Mouse (Mus musculus): ENCODE results near the gene Irx1. TPM values are rescaled to one million over a fixed set of nuclear protein-coding genes. Genes with fewer than 3 reads are reported as not detected.

Gene Irx1
- polyA plus RNA-seq, 1 experiment, result 1.8 TPM

GRCm38 (mm10) chr13:71957147-71957546, 6.4 kb downstream of the Irx1 start:
- Histone ChIP-seq H3K4me1 (ENCODE audit: control insufficient read depth, insufficient read depth, low read length) (no peaks in the 10 kb centered on the region), H3K4me3 (replicated peaks; ENCODE audit: control insufficient read depth, low read depth, low read length) (no peak overlapping the region), H3K27ac (ENCODE audit: control insufficient read depth, insufficient read depth, low read depth, low read length, poor library complexity) (no peak overlapping the region)
- WGBS, result 9% methylated on average over 18 of the region's 18 CpGs
- TF ChIP-seq CTCF (IDR thresholded peaks at IDR 0.05; ENCODE audit: control insufficient read depth, insufficient read depth, low read length) (no peak), POLR2A (IDR thresholded peaks at IDR 0.05; ENCODE audit: borderline replicate concordance, control insufficient read depth, low read depth, low read length) (no peak)

- 3% methylated on average over 9 of the region's 9 CpGs for WGBS
- Histone ChIP-seq H3K4me3 (replicated peaks; ENCODE audit: control insufficient read depth, low read depth, low read length) (no peak overlapping the region), H3K4me1 (ENCODE audit: control insufficient read depth, insufficient read depth, low read length) (no peaks in the 10 kb centered on the region), H3K27ac (ENCODE audit: control insufficient read depth, insufficient read depth, low read depth, low read length, poor library complexity) (no peak overlapping the region)
- no peak for TF ChIP-seq CTCF (IDR thresholded peaks at IDR 0.05; ENCODE audit: control insufficient read depth, insufficient read depth, low read length)
- TF ChIP-seq POLR2A (IDR thresholded peaks at IDR 0.05; ENCODE audit: borderline replicate concordance, control insufficient read depth, low read depth, low read length), result no peak
These were observed 7.0 kb downstream of the Irx1 start for GRCm38 (mm10) chr13:71956481-71956880.

DNA sequence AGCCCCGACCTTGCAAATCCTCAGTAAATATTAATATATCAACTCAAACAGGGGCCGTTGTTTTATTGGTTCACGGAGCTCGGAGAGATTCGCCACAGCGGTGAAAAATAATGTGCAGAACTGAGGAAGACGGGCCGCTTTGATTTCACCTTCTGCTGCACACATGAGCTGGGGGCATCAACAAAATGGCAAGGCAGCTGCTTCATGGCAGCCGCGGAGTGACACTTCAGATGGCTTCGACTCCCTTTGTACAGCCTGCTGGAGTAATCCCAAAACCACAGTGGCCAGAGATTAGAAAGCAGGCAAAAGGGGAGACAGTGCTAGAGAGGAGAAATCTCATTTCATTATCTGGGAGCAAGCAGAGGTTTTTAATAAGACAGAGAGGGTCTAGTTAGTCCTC, 11.6 kb downstream of the Irx1 start:
- Histone ChIP-seq H3K4me3 (replicated peaks; ENCODE audit: control insufficient read depth, low read depth, low read length) (no peak overlapping the region), H3K4me1 (ENCODE audit: control insufficient read depth, insufficient read depth, low read length) (no peaks in the 10 kb centered on the region), H3K27ac (ENCODE audit: control insufficient read depth, insufficient read depth, low read depth, low read length, poor library complexity) (no peak overlapping the region)
- TF ChIP-seq CTCF (IDR thresholded peaks at IDR 0.05; ENCODE audit: control insufficient read depth, insufficient read depth, low read length), result no peak
- TF ChIP-seq POLR2A (IDR thresholded peaks at IDR 0.05; ENCODE audit: borderline replicate concordance, control insufficient read depth, low read depth, low read length), result no peak
- 79% methylated on average over 11 of the region's 11 CpGs for WGBS

- Histone ChIP-seq H3K4me3 (replicated peaks; ENCODE audit: control insufficient read depth, low read depth, low read length) (no peak overlapping the region), H3K27ac (ENCODE audit: control insufficient read depth, insufficient read depth, low read depth, low read length, poor library complexity) (no peak overlapping the region), H3K4me1 (ENCODE audit: control insufficient read depth, insufficient read depth, low read length) (no peaks in the 10 kb centered on the region)
- WGBS, result 48% methylated on average over 5 of the region's 5 CpGs
- no peak for TF ChIP-seq POLR2A (IDR thresholded peaks at IDR 0.05; ENCODE audit: borderline replicate concordance, control insufficient read depth, low read depth, low read length)
- no peak for TF ChIP-seq CTCF (IDR thresholded peaks at IDR 0.05; ENCODE audit: control insufficient read depth, insufficient read depth, low read length)
These were observed 13.7 kb downstream of the Irx1 start for GRCm38 (mm10) chr13:71949859-71950258.

GRCm38 (mm10) chr13:71910361-71910760, 53.2 kb downstream of the Irx1 start:
- H3K27ac ChIP-seq (ENCODE audit: control insufficient read depth, insufficient read depth, low read depth, low read length, poor library complexity), result no peak overlapping the region
- TF ChIP-seq CTCF (IDR thresholded peaks at IDR 0.05; ENCODE audit: control insufficient read depth, insufficient read depth, low read length), result no peak
- TF ChIP-seq POLR2A (IDR thresholded peaks at IDR 0.05; ENCODE audit: borderline replicate concordance, control insufficient read depth, low read depth, low read length), result no peak
- no peak overlapping the region for H3K4me3 ChIP-seq (replicated peaks; ENCODE audit: control insufficient read depth, low read depth, low read length)
- no peaks in the 10 kb centered on the region for H3K4me1 ChIP-seq (ENCODE audit: control insufficient read depth, insufficient read depth, low read length)
- 61% methylated on average over 3 of the region's 3 CpGs for WGBS
